Mouse (Mus musculus) activated CD4-positive, CD25-positive, alpha-beta regulatory T cell, adult 9 weeks (primary cell): Measurements from ENCODE around the gene Exoc5. TPM values are rescaled to one million over a fixed set of nuclear protein-coding genes. Genes with fewer than 3 reads are reported as not detected.

ENCODE experiments used
- polyA plus RNA-seq: library from polyadenylated mRNA; unstranded; fragments of 100-300 nt; shearing (Covaris generic); gene quantifications from one replicate; pipeline ENCODE4 v1.2.1, GENCODE M21; 2017

The Exoc5 gene
- polyA plus RNA-seq = 23.5 TPM

GRCm38 (mm10) chr14:49066274-49066823, at the start of gene Exoc5:
Gene Exoc5, minus strand, starts transcription at chr14:49066653.

GRCm38 (mm10) chr14:49065529-49066273, 752 bp downstream of the Exoc5 start, which contains the start of gene Ap5m1:
Gene Ap5m1, plus strand, starts transcription at chr14:49066097.

Other genes with a start within 250 kb of the Exoc5 start
- 58.8 TPM for gene Ap5m1, start 556 bp downstream of the Exoc5 start, polyA plus RNA-seq
- gene Naa30, start 105.6 kb upstream of the Exoc5 start, polyA plus RNA-seq = 4.6 TPM
- gene ccdc198, start 178.8 kb upstream of the Exoc5 start, polyA plus RNA-seq = 0.17 TPM